Mouse (Mus musculus) brain, embryonic 14.5 days (tissue): ENCODE data around the gene Ptprc. TPM values are rescaled to one million over a fixed set of nuclear protein-coding genes. Genes with fewer than 3 reads are reported as not detected.

Experiments
- DNase-seq: peaks from one replicate; pipeline ENCODE4 v3.0.0-alpha.2; 2011; ENCODE audit warnings: low read depth
- CTCF ChIP-seq: fragments of 200-500 bp; IDR thresholded peaks from 2 replicates; pipeline ENCODE4 v1.5.1; 2012; ENCODE audit warnings: inconsistent platforms, mild to moderate bottlenecking, moderate library complexity, borderline replicate concordance; ENCODE audit not compliant: insufficient read depth, insufficient read length; ENCODE audit errors: extremely low read depth
- POLR2A ChIP-seq: fragments of 200-500 bp; IDR thresholded peaks from 2 replicates; pipeline ENCODE4 v1.6.1; 2012; ENCODE audit warnings: mild to moderate bottlenecking, inconsistent platforms, borderline replicate concordance; ENCODE audit not compliant: poor library complexity, insufficient read depth, insufficient read length, severe bottlenecking; ENCODE audit errors: extremely low read depth
- polyA plus RNA-seq: library from polyadenylated mRNA; depleted of rRNA; stranded (reverse); fragments of >200 nt; gene quantifications from 2 replicates; pipeline ENCODE4 v1.2.3, GENCODE M21; 2012

The Ptprc gene
- polyA plus RNA-seq, 1 experiment: 1.2 TPM

- no peak for TF ChIP-seq POLR2A
- no peak for TF ChIP-seq CTCF
Observed at GRCm38 (mm10) chr1:138137024-138137577, 38.4 kb downstream of the Ptprc start.

DNA sequence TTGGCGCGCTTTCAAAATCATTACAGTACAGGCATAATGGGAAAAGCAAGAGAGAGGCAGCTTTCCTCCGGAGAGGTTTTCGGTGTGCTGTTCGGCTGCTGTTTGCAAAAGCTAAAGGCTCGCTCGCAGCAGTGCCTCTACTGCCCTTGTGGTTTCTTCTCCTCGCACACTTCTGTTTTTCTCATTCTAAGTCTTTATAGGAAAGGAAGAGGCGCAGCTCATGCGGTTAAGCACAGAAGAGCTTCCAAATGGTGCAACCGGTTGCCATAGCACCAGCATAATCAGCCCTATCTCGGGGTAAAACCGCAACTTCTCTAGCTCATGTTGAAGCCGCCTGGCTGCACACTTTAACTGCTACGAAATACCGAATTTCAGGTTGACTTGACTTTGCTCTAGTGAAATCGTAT, 39.1 kb downstream of the Ptprc start:
- TF ChIP-seq POLR2A (no peak), CTCF (0 out of 2 replicates have a peak, but pooled peaks have one; percentile 0)
- DNase-seq: peak; percentile 95

More at GRCm38 (mm10) chr1:138137024-138137577, 38.4 kb downstream of the Ptprc start:
- DNase-seq: no peak

GRCm38 (mm10) chr1:138135637-138136372, 39.7 kb downstream of the Ptprc start:
- no peak for TF ChIP-seq POLR2A
- no peak for TF ChIP-seq CTCF
- peak; percentile 51 for DNase-seq

- TF ChIP-seq CTCF (no peak), POLR2A (no peak)
- no peak for DNase-seq
Observed at GRCm38 (mm10) chr1:138135117-138135516, 40.4 kb downstream of the Ptprc start.

DNA sequence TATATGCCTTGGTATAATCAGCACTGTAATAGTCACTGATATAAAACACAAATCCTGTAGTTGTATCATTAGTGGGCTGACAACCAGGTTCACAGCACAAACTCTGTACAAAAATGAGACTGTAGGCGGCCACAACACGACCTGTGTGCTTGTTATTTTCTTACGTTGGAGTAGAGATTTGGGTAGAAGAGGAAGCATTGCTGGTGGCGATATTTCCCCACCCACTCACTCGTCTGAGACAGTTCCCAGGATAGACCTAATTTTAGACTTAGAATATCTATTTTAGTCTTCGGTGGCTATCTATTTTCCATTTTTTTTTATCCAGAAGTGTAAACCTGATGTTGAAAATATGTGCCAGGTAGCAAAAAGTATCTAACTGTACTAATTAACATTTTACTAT, 41.2 kb downstream of the Ptprc start:
- no peak for TF ChIP-seq POLR2A
- no peak for TF ChIP-seq CTCF
- no peak for DNase-seq

- TF ChIP-seq POLR2A: no peak
- TF ChIP-seq CTCF: no peak
- DNase-seq: no peak
Observed at GRCm38 (mm10) chr1:138131739-138132138, 43.8 kb downstream of the Ptprc start.

DNA sequence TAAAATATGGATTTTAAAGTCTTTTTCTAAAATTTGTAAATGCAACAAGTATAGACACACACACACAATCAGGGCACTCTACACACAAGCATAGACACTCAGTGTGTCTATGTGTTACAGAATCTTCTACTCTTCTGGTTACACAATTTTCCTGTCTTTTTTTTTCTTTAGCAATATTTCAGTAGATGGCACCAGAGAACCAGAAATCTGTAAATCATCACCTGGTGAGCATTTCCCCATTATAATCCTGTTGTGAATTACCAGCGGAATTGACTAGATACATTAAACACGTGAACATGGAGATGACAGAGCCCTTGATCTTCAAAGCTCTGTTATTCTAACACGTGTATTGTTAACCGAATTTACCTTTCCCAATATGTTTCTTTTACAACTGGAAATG, 45.4 kb downstream of the Ptprc start:
- TF ChIP-seq CTCF: no peak
- no peak for TF ChIP-seq POLR2A
- DNase-seq: peak; percentile 80

GRCm38 (mm10) chr1:138126843-138127242, 48.7 kb downstream of the Ptprc start:
- peak; percentile 49 for DNase-seq
- TF ChIP-seq POLR2A (no peak), CTCF (no peak)

GRCm38 (mm10) chr1:138125281-138125680, 50.2 kb downstream of the Ptprc start:
- no peak for DNase-seq
- TF ChIP-seq POLR2A: no peak
- TF ChIP-seq CTCF: no peak

DNA sequence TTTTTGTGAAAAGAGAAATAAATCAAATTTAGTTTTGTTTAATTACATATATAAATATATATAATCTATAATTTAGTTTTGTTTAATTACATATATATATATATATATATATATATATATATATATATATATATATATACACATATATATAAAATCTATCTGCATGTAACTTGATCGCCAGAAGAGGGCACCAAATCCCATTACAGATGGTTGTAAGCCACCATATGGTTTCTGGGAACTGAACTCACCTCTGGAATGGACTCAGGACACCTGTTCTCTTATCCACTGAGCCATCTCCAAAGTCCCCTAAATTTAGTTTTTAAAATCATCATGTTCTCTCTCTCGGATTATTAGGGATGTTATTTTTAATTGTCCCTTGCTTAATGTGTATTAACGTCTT, 51.6 kb downstream of the Ptprc start:
- peak; percentile 53 for DNase-seq
- TF ChIP-seq POLR2A (no peak), CTCF (no peak; the same call in 1 of the 2 replicates)

DNA sequence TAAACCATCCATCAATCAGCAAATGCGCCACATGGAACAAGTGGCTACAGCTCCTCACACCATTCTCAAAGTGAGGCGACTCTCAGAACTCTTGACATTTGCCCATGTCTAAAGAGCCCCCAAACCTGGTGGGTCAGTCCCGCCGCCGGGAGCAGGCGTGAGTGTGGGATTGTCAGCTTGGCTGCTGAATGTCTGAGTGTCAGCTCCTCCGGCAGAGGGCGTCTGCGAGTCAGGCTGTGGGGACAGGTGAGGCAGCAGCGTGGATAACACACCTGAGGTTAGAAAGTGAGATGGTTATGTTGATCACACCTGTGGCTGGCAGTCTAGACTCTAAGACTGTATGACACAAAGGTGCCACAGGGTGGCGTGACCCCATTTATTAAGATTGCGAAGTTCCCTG, 55.6 kb downstream of the Ptprc start:
- no peak for DNase-seq
- no peak for TF ChIP-seq POLR2A
- 0 out of 2 replicates have a peak, but pooled peaks have one; percentile 4 for TF ChIP-seq CTCF

- TF ChIP-seq CTCF (no peak), POLR2A (no peak)
- DNase-seq: peak; percentile 28
Observed at GRCm38 (mm10) chr1:138093219-138093618, 82.3 kb downstream of the Ptprc start.

DNA sequence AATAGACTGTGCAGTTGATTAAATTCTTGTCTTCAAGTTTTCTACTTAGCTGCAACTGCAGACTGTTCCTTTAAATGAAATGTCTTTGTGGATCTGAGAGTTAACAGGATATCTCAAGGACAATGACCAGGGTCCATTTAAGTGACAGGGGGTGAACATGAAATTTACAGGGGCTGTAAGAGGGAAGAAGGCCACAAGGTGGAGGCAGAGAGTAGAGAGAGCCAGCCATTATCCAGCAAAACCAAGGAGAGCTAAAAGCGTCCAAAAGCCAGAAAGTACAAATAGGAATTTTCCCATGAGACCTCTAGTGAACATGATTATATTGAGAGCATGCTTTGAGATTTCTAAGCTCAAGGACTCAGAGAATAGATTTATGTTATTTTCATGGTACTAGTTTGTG, 89.7 kb downstream of the Ptprc start:
- TF ChIP-seq CTCF (peak; percentile 74; the same call in 1 of the 2 replicates), POLR2A (no peak)
- DNase-seq: peak; percentile 82

DNA sequence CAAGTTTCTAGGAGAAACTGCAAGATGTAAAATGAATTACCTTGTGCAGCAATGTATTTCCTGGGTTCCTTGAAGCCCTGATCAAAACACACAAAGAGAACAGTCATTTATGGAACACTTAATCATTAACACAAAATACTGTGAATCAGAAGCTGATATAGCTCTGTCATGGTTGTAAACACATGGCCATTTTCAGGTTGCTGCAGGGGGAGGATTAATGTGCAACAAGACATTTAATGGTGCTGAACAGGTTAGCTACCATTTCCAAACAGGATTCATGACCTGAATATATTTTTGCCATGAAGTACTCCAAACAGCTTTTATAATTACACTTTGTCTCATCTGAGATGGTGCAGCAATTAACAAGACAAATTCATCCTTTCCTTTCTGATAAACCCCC, 91.8 kb downstream of the Ptprc start:
- TF ChIP-seq CTCF (no peak), POLR2A (no peak)

GRCm38 (mm10) chr1:138080308-138080707, 95.2 kb downstream of the Ptprc start:
- no peak for DNase-seq
- TF ChIP-seq CTCF: no peak
- no peak for TF ChIP-seq POLR2A

More for the DNA sequence above, 91.8 kb downstream of the Ptprc start:
- DNase-seq: no peak
